Mouse (Mus musculus): ENCODE results near the gene Atp5l. TPM values are rescaled to one million over a fixed set of nuclear protein-coding genes. Genes with fewer than 3 reads are reported as not detected.
"Not testable (repeated sequence)": the region's sequence is repeated elsewhere in the genome, so short reads cannot be mapped to it uniquely, and the experiment has no call there.

The Atp5l gene
- polyA plus RNA-seq (2012; rRNA removed): 159 and 250 TPM in 2 replicates

GRCm38 (mm10) chr9:44920374-44921122, at the start of gene Atp5l:
Gene Atp5l (minus strand): TSS chr9:44920742.
- Histone ChIP-seq H3K36me3 (ENCODE audit: control insufficient read depth, insufficient read depth, low read length) (no peaks in the 10 kb centered on the region), H3K4me3 (ENCODE audit: control insufficient read depth, insufficient read depth, low read length) (peak within 1 kb of the TSS; percentile 95), H3K4me1 (replicated peaks; ENCODE audit: control insufficient read depth, insufficient read depth, low read length) (0 out of 2 replicates have a peak, but pooled peaks cover 2% of the 10 kb centered on the region), H3K27me3 (ENCODE audit: control insufficient read depth, insufficient read depth, low read length) (no peaks in the 10 kb centered on the region), H3K27ac (ENCODE audit: control insufficient read depth, insufficient read depth, low read length) (peak within 1 kb of the TSS; percentile 14)
- under 1% methylated on average over 48 of the region's 48 CpGs for WGBS
- DNase-seq: peak; percentile 85
- TF ChIP-seq CTCF (IDR thresholded peaks at IDR 0.05; ENCODE audit: borderline replicate concordance, control insufficient read depth, extremely low read depth, insufficient read depth, low read length, poor library complexity): peak; percentile 45; the same call in 1 of the 2 replicates
- TF ChIP-seq POLR2A (IDR thresholded peaks at IDR 0.05; ENCODE audit: control insufficient read depth, extremely low read depth, insufficient read depth, low read length, poor library complexity): peak; percentile 69

DNA sequence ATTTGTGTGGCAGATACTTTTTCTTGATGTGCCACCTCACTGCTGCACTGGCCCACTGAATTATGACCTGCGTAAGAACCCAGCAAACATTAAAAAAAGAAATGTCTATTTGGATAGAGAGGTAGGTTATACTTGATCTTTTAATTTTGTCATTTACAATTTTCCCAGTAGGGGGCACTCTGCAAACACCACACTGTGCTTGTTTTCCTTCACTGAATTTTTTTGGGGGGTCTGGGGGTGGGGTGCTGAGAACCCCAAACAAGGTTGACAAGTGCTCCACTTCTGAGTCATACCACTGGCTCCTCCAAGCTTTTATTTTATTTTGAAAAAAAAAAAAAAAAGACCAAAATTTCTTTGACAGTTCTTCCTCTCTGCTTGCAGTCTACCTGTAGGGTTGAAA, 48.9 kb upstream of the Atp5l start:
- 72% methylated on average over 1 of the region's 1 CpGs for WGBS
- DNase-seq: no peak
- no peak for TF ChIP-seq POLR2A (IDR thresholded peaks at IDR 0.05; ENCODE audit: control insufficient read depth, extremely low read depth, insufficient read depth, low read length, poor library complexity)
- no peak for TF ChIP-seq CTCF (IDR thresholded peaks at IDR 0.05; ENCODE audit: borderline replicate concordance, control insufficient read depth, extremely low read depth, insufficient read depth, low read length, poor library complexity)

DNA sequence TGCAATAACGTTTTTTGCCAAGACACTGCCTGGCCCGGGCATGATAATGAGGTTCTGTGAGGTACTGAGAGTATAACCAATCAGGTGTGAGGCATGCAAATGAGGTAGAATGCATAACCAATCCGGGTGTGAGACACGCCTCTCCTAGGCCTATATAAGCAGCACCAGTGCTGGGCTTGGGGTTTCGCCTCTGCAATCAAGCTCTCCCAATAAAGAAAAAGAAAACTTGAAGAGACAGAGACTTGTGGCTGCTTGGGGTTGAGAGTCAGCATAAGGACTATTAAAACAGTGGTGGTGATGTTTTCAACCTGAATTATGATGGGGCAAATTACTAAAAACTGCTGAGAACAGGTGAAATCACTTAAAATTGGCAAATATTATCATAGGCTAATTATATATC, 47.2 kb upstream of the Atp5l start:
- 89% methylated on average over 5 of the region's 5 CpGs for WGBS
- not testable (repeated sequence) for H3K4me1 ChIP-seq (replicated peaks; ENCODE audit: control insufficient read depth, insufficient read depth, low read length)
- peaks cover 39% of the 10 kb centered on the region for H3K36me3 ChIP-seq (ENCODE audit: control insufficient read depth, insufficient read depth, low read length)

More for the DNA sequence above, 48.9 kb upstream of the Atp5l start:
- H3K36me3 ChIP-seq (ENCODE audit: control insufficient read depth, insufficient read depth, low read length): peaks cover 56% of the 10 kb centered on the region
- H3K27ac ChIP-seq (ENCODE audit: control insufficient read depth, insufficient read depth, low read length): no peak overlapping the region
- H3K4me1 ChIP-seq (replicated peaks; ENCODE audit: control insufficient read depth, insufficient read depth, low read length): peaks cover 5% of the 10 kb centered on the region; the same call in 1 of the 2 replicates
- H3K27me3 ChIP-seq (ENCODE audit: control insufficient read depth, insufficient read depth, low read length): no peaks in the 10 kb centered on the region
- H3K4me3 ChIP-seq (ENCODE audit: control insufficient read depth, insufficient read depth, low read length): no peak overlapping the region

GRCm38 (mm10) chr9:44966815-44967242, 46.3 kb upstream of the Atp5l start:
- WGBS: 28% methylated on average over 3 of the region's 3 CpGs
- H3K27me3 ChIP-seq (ENCODE audit: control insufficient read depth, insufficient read depth, low read length): no peaks in the 10 kb centered on the region
- no peaks in the 10 kb centered on the region for H3K4me1 ChIP-seq (replicated peaks; ENCODE audit: control insufficient read depth, insufficient read depth, low read length)
- H3K4me3 ChIP-seq (ENCODE audit: control insufficient read depth, insufficient read depth, low read length): no peak overlapping the region
- no peak overlapping the region for H3K27ac ChIP-seq (ENCODE audit: control insufficient read depth, insufficient read depth, low read length)
- H3K36me3 ChIP-seq (ENCODE audit: control insufficient read depth, insufficient read depth, low read length): peaks cover 32% of the 10 kb centered on the region
- TF ChIP-seq POLR2A (IDR thresholded peaks at IDR 0.05; ENCODE audit: control insufficient read depth, extremely low read depth, insufficient read depth, low read length, poor library complexity) (no peak), CTCF (IDR thresholded peaks at IDR 0.05; ENCODE audit: borderline replicate concordance, control insufficient read depth, extremely low read depth, insufficient read depth, low read length, poor library complexity) (no peak)
- DNase-seq: peak; percentile 90

More for the DNA sequence above, 47.2 kb upstream of the Atp5l start:
- H3K27me3 ChIP-seq (ENCODE audit: control insufficient read depth, insufficient read depth, low read length); H3K27ac ChIP-seq (ENCODE audit: control insufficient read depth, insufficient read depth, low read length); H3K4me3 ChIP-seq (ENCODE audit: control insufficient read depth, insufficient read depth, low read length); DNase-seq: not testable (repeated sequence)

GRCm38 (mm10) chr9:44965833-44966466, 45.4 kb upstream of the Atp5l start:
- H3K36me3 ChIP-seq (ENCODE audit: control insufficient read depth, insufficient read depth, low read length): peaks cover 30% of the 10 kb centered on the region
- H3K27me3 ChIP-seq (ENCODE audit: control insufficient read depth, insufficient read depth, low read length): no peaks in the 10 kb centered on the region
- H3K4me1 ChIP-seq (replicated peaks; ENCODE audit: control insufficient read depth, insufficient read depth, low read length): no peaks in the 10 kb centered on the region
- peak overlapping the region; percentile 26; the same call in 1 of the 2 replicates for H3K4me3 ChIP-seq (ENCODE audit: control insufficient read depth, insufficient read depth, low read length)
- WGBS: 16% methylated on average over 10 of the region's 10 CpGs
- H3K27ac ChIP-seq (ENCODE audit: control insufficient read depth, insufficient read depth, low read length): no peak overlapping the region
- DNase-seq: no peak
- TF ChIP-seq CTCF (IDR thresholded peaks at IDR 0.05; ENCODE audit: borderline replicate concordance, control insufficient read depth, extremely low read depth, insufficient read depth, low read length, poor library complexity) (no peak), POLR2A (IDR thresholded peaks at IDR 0.05; ENCODE audit: control insufficient read depth, extremely low read depth, insufficient read depth, low read length, poor library complexity) (no peak)

- H3K36me3 ChIP-seq (ENCODE audit: control insufficient read depth, insufficient read depth, low read length): peaks cover 25% of the 10 kb centered on the region
- no peaks in the 10 kb centered on the region for H3K4me1 ChIP-seq (replicated peaks; ENCODE audit: control insufficient read depth, insufficient read depth, low read length)
- under 1% methylated on average over 39 of the region's 39 CpGs for WGBS
- no peak for TF ChIP-seq CTCF (IDR thresholded peaks at IDR 0.05; ENCODE audit: borderline replicate concordance, control insufficient read depth, extremely low read depth, insufficient read depth, low read length, poor library complexity)
- TF ChIP-seq POLR2A (IDR thresholded peaks at IDR 0.05; ENCODE audit: control insufficient read depth, extremely low read depth, insufficient read depth, low read length, poor library complexity): peak; percentile 64; the same call in 1 of the 2 replicates
- DNase-seq: peak; percentile 100
- peak within 1 kb of the TSS; percentile 37 for H3K27ac ChIP-seq (ENCODE audit: control insufficient read depth, insufficient read depth, low read length)
- H3K4me3 ChIP-seq (ENCODE audit: control insufficient read depth, insufficient read depth, low read length): peak within 1 kb of the TSS; percentile 67
- no peaks in the 10 kb centered on the region for H3K27me3 ChIP-seq (ENCODE audit: control insufficient read depth, insufficient read depth, low read length)
These were observed 44.7 kb upstream of the Atp5l start, which contains the start of gene Ube4a for GRCm38 (mm10) chr9:44965126-44965832. Gene Ube4a (minus strand): TSS chr9:44965600.
